Mouse (Mus musculus) cerebellum, adult 11 months (tissue): Measurements from ENCODE around the gene Lrch3.
"Not testable (repeated sequence)": the region's sequence is repeated elsewhere in the genome, so short reads cannot be mapped to it uniquely, and the experiment has no call there.

Experiments used
- DNase-seq: peaks from one replicate; pipeline ENCODE4 v3.0.0; 2022

Lrch3 gene

DNA sequence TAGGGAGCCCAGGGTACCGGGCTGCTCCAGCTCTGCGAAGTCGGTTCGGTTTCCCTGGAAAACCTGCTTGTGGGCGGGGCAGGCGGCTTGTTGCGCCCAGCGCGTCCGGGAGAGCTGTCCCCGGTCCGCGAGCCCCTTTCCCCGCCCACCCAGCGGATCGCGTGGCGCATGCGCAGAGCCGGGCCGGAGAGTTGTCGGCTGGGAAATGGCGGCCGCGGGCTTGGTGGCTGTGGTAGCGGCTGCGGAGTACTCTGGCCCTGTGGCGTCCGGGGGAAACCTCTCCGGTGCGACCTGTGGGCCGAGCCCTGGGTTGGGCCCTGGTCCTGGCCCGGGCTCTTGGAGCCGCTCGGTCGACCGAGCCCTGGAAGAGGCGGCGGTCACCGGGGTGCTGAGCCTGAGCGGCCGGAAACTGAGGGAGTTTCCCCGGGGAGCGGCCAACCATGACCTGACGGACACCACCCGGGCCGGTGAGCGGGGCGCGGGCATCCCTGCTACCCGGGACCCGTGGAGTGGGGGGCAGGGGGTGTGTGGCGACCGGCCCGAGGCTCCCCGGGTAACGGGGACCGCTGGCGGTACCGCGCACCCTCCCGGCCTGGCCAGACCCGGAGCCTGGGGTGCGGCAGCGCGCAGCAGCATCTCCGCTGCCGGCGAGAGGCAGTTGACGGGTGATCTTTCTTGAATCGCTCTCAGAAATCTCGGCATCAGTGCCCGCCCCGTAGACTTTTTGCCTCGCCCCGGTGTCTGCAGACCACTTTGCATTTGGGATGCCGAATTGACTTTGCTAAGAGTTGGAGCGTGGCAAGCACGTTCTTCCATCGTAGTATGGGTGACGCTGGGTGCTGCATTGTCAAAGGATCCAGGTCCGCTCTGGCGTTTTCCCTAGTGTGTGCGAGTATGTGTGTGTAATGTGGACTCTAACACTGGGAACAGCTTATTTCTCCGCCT is at the start of gene Lrch3:
TSS of gene Lrch3 (plus strand) at position 164 of the 945 bp plus-strand sequence.
- peak; percentile 94 for DNase-seq

DNA sequence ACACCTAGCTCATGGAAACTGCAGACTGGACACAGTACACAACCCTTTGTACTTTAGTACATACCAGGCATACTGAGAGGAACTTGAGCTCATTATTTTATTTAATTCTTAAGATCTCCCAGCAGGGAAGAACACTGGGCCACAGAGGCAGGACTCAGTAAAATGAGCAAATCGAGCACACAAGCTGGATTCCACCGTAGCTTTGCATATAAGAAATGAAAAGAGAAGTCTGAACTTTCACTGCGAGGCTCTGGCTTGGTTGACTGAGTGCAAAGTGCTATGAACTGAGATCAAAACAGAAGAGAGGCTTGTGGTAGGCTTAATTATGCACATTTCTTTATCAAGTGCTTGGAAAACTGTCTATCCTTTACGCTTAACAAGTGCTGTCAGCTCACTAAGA is 48.5 kb upstream of the Lrch3 start:
- DNase-seq = no peak

DNA sequence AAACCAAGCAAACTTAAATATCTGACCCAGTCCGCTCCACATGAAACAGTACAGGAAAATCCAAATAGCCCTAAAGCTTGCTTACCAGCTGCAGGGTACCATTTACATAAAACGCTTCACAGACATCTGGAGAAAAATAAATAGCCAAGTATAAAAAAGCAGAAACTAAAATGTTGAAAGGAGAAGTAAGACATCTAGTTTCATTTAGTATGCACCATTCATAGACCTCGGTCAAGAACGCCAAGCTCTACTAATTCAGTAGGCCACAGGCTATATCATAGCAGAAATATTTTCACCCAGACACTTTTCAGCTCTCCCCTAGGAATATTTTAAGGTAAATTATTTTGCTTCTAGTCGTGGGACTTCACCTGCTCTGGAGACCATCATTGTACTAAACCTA is 47.2 kb upstream of the Lrch3 start:
- DNase-seq = no peak

DNA sequence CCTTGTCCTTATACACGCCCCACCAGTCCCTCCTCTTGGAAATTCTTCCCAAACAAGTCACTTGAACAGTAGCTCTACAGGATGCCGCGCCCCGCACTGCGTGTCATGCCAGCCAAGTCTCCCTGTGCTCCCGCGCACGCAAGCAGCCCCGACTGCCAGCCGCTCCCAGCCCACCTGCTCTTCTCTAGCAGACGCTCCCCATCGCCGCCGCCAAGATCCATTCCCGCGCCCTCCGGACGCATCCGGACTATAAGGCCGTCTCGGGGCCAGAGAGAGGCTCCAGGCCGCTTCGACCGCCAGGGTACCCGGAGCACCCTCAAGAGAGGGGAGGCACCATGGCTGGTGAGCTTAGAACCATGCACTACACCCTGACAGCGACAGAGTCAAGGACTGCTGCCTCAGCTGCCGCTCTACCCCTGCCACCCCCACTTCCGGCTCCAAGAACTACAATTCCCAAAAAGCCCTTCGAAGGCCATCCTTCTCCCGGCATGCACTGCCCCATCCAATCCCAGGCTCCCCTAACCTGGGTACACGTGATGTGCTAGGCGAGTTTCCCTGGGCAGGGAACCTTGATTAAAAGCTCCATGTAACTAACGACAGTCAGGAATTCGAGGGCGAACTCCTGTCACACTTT is 45.9 kb upstream of the Lrch3 start:
- DNase-seq = peak; percentile 82

DNA sequence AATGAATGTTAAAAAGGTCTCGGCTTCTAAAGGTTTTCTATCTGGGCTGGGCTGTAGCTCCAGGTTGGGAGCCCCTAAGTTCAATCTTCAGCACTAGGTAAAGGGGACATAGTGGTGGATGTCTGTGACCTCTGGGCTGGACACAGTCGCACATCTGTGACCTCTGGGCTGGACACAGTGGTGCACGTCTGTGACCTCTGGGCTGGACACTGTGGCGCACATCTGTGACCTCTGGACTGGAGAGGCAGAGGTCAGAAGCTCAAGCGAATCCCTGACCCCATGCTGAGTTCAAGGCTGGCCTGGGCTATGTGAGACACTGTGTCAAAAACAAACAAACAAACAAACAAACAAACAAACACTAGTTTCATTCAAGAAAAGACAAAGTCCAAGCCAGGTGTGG is 43.7 kb upstream of the Lrch3 start:
- DNase-seq = no peak

DNA sequence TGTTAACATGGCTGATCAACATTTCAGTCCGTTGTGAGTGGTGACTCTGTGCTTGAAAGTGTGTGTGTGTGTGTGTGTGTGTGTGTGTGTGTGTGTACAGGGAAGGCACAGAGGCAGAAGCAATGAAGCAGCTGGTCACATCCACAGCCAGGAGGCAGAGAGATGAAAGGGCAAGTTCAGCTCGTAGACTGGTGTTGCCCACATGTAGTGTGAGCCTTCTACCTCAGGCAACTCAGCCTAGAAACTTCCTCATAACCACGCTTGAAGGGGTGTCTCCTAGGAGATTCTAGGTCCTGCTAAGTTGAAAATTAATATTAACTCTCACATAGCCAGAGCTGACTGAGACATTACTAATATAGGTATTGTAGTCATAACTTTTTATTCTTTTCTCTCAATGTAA is 40.5 kb upstream of the Lrch3 start:
- DNase-seq = no peak

DNA sequence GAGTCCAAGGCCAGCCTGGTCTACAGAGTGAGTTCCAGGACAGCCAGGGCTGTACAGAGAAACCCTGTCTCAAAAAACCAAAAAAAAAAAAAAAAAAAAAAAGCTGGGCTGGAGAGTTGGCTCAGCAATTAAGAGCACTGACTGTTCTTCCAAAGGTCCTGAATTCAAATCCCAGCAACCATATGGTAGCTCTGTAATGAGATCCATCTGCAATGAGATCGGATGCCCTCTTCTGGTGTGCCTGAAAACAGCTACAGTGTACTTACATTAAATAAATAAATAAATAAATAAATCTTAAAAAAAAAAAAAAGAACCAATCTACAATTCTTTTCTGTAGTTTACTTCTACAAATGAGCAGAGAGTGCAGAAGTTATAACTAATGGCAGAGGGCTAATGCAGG is 38.6 kb upstream of the Lrch3 start:
- DNase-seq = not testable (repeated sequence)

DNA sequence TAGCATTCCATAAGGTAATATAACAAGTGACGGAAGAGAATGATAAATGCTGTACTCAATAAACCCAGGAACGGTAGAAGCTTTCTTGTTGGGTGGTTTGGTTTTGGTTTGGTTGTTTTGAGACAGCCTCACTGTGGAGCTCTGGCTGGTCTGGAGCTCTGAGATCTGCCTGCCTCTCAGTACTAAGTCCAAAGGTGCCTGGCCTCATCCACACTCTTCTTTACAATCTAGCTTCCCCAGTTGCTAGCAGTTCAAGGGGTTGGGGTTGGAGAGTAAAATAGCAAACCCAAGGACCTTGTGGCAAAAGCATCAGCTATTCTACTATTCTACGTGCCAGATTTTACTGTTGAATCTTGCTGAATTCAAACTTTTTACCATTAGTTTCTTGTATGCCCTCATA is 38.1 kb upstream of the Lrch3 start:
- DNase-seq = no peak

DNA sequence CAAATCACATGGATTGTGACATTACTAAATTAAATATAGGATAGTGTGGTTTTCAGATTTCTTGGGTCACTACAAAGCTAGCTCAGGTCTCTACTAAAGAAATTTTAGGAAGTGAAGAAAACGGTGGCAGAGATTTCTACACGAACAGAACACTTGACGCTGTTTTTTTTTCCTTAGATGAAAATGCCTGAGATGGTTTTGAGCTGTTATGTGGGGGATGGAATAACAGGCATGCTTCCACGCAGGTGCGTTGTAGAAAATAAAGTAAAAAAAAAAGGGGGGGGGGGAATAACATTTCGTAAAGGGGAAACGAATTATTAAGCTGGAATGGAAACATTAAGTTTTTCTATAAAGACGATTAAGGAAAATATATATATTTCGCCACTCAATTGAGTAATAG is 37.1 kb upstream of the Lrch3 start:
- no peak for DNase-seq

DNA sequence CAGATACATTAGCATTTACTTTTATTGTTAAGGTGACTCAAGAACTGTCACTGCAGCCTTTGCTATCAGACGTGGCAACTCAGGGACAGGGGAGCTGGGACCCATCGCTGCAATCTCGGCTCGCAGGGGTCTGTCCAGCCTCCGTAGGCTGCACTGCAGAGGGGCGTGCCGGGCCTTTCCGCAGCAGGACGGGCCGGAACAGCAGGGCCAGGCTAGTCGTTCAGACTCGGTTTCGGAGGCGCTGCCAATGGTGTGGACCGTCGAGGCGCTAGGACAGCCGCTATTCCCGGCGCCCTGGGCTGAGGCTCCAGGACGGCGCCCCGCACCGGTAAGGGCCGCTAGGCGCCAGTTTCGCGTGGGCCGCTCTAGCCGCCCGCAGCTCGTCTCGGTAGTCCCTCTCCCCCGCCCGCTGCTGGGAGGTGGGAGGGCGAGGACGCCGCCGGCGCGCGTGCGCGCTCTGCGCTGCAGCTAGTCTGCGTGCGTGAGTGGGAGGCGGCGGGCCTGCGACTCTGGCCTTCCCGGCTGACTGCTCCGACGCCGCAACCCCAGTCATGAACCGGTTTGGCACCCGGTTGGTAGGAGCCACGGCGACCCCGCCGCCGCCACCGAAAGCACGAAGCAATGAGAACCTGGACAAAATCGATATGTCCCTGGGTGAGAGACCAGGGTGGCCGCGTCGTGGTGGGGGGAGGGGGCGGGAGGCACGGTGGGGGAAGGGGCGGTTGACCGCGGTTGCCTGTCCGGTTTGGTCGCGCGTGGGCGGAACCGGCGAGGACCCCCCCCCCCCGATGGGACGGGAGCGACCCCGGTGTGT is 36.4 kb upstream of the Lrch3 start, which contains the start of the genes Fyttd1 and Rubcn:
TSS of gene Fyttd1 (plus strand) at position 158 of the 814 bp plus-strand sequence.
TSS of gene Rubcn (minus strand) at position 424 of the 814 bp plus-strand sequence.
- DNase-seq = peak; percentile 96

DNA sequence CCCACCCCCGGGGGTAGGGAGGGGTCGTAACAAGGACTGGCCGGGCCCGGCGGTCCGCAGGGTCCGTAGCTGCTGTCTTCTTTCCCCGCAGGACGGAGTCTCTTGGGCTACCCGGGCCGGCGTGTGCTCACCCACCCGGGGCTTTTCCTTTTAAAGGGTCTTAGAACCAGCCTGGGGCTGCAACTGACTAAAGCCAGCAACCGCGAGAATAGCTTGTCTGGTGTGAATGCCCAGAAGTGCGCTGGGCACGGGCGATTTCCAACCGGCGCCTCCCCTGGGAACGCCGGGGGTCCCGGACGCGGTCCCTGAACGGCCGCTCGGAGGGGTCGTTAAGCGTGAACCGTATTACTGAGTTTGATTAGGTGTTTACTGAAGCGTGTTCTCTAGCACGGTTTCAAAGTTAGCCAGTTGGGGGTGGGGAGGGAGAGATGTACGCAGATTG is 35.7 kb upstream of the Lrch3 start:
- DNase-seq = peak; percentile 31

DNA sequence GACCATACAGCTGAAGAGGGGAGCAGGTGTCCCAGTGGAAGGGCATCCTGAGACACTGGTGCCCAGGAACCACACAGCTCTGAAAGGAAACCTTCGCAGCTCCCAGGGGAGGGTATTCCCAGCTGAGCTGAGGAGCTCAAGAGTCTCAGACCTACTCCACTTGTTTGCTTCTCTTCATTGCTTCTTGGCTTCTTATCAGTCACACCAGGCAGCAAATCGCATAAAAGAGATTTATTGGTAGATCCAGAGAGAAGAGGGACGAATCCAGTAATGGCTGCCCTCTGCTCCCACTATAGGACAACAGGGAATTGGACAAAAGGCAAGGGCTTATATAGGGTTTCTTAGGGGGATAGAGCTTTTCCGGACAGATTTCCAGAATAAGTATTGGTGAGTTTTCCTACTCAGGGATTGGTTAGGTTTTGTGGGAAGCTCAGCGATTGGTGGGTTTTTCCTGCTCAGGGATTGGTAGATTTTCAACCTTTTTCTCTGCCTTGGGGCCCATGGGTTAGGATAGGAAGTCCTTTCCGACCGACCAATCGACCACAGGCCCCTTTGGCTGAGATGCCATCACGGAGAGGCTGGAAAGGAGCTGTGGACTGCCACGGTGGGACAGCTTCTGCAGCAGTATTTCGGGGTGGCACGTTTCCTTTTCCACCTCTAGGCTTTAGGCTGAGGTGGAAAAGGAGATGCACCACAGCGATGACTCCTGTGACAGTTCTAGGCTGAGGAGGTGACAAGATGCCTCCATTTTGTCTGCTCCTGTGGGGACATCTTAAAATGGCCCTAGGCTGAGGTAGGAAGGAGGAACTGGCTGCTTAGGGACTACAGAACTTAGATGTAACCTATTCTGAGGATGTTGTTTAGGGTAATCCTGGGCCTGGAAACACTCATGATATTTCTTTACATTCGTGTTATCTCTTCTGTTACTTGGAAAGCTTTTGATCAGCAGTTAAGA is 34.7 kb upstream of the Lrch3 start:
- DNase-seq = no peak

DNA sequence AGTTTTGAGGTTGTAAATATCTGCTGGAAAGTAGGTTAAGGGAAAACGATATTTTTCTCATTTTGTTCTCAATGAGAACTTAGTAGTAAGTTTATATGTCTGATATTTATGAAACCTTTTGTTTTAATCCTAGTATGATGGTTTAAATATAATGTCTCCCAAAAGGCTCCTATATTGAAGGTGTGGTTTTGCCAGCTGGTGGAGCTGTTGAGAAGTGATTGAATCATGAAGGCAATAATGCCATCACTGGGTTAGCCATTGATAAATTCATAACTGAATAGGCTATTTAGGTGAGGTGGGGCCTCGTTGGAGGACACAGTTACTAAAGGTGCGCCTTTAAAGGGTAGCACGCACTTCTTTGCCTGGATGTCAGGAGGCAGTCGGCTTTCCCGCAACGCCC is 32.4 kb upstream of the Lrch3 start:
- DNase-seq = no peak

DNA sequence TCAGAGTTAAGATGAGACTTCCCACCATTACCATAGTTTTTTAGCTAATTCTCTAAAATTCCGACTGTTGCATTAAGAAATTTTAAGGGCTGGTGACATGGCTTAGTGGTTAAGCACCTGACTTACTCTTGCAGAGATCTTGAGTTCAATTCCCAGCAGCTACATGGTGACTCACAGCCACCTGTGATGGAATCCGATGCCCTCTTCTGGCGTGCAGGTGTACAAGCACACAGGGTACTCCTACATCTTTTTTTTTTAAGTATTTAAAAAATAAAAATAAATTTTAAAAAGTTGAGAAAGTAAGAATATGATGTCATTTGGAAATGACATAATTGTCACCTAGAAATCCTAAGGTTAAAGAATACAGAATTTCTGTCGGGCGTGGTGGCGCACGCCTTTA is 25.9 kb upstream of the Lrch3 start:
- DNase-seq = no peak

DNA sequence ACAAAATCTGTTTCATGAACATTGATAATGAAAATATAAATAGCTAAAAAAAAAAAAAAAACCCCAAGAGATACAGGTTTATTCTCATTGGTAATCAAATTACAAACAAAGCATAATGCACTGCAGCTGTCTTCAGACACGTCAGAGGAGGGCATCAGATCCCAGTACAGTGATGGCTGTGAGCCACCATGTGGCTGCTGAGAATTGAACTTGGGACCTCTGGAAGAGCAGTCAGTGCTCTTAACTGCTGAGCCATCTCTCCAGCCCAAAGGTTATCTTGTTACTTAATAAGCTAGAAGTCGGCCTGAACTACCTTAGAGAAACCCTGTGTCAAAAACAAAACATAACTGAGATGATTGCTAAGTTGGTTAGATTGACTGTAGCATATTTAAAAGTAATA is 24.0 kb upstream of the Lrch3 start:
- DNase-seq = no peak

DNA sequence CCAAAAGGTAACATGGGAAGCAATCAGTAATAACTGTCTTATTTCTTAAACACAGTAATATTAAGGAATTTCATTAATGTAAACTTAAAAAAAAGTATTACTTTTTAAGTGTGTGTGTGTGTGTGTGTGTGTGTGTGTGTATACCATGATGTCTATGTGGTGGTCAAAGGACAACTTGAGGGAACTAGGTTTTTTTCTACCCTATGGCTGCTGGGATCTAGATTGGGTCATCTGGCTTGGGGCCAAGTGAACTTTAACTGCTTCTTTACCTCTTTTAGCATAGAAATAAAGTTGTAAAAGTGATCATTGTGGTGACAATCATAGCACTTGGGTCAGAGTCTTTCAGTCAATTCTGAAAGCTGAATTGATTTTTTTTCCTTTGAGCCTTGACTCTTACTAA is 17.8 kb upstream of the Lrch3 start:
- no peak for DNase-seq

DNA sequence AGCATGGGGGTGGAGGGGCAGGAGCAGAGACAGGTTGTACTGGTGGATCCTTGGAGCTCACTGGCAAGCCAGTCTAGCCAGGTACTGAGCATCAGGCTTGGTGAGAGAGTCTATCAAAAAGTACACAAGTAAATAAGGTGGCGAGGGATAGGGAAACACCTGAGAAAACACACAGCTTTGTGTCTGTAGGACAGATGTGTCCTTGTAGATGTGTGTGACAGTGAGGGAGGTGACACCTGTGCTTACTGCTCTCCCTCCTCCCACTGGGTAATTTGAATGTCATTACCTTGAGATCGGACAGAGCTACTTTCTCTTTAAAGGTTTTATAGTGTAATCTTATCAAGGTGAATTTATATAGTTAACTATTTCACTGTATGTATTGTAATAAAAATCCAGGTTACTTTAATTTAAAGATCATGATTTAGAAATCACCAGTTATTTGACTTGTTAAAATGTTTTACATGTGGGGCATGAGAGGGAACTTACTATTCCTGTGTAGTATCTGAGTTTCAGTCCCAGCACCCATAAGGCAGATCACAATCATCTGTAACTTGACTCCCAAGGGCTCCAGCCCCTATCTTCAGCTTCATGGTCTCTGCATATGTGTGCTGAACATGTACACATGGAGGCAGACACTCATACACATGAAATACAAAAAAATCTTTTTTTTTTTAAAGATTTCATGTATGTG is 12.4 kb upstream of the Lrch3 start:
- no peak for DNase-seq

DNA sequence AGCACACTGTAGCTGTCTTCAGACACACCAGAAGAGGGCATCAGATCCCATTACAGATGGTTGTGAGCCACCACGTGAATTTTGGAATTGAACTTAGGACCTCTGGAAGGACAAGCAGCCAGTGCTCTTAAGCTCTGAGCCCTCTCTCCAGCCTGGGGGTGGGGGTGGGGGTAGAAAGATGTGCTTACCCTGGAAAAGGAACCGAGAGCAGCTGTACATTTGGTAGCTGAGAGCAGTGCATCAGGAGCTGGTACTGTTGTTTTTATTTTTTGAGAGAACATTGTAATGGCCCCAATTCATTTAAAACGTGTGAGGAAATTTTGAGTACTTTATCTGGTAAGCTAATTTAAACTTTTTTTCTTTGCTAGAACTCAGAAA is 11.9 kb upstream of the Lrch3 start:
- DNase-seq = no peak

DNA sequence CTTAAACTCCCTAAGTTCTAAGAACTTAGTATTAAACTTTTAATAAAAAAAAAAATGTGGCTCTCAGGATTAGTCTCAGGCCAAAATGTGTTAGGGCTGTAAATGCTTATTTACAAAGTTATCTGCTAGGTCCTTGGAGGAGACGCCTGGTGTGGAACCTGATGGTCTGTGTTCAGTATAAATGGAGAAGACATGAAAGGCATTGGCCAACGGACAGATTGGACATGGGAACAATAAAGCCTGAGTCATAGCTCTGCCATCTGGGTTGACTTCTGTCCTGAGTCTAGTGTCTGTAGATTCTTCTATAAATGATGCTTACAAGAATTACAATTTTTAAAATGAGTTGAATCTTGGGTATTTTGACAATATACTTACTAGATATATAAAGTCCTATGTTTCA is 7.7 kb upstream of the Lrch3 start:
- DNase-seq = no peak

DNA sequence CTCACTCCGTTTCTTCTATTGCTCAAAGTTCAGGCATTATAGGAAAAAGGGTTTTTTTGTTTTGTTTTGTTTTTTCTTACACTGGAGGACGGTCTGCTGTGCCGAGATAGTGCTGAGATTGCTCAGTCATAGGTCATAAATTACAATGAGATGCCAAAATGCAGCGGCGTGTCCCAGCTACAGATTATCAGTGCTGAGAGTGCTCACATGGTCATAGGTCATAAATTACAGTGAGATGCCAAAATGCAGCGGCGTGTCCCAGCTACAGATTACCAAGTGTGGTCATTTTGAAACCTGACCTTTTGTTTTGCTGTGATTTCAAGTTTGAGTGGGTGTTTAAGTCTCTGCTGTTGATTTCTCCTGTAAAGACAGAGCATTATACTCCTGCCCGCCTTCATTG is 7.2 kb upstream of the Lrch3 start:
- DNase-seq = no peak

DNA sequence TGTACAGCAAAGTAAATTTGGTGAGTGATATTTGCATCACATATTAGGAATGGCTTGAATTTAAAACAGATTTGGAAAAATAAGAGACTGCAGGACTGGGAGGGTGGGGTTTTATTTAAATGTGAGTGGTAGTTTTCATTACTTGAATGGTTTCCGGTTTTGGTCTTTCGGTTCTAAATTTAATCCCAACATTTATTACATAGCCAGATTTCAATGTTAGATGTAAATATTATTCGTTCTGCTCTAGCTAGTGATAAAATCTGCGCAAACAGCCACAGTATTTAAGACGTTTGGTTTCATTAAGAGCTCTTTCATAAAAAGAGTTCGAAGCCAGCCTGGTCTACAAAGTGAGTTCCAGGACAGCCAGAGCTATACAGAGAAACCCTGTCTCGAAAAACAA is 688 bp upstream of the Lrch3 start:
- DNase-seq = no peak
